Mouse (Mus musculus): ENCODE data around the gene Insig1. TPM values are rescaled to one million over a fixed set of nuclear protein-coding genes. Genes with fewer than 3 reads are reported as not detected.

The Insig1 gene
- polyA plus RNA-seq (2012; rRNA removed), result 115 and 125 TPM in 2 replicates

DNA sequence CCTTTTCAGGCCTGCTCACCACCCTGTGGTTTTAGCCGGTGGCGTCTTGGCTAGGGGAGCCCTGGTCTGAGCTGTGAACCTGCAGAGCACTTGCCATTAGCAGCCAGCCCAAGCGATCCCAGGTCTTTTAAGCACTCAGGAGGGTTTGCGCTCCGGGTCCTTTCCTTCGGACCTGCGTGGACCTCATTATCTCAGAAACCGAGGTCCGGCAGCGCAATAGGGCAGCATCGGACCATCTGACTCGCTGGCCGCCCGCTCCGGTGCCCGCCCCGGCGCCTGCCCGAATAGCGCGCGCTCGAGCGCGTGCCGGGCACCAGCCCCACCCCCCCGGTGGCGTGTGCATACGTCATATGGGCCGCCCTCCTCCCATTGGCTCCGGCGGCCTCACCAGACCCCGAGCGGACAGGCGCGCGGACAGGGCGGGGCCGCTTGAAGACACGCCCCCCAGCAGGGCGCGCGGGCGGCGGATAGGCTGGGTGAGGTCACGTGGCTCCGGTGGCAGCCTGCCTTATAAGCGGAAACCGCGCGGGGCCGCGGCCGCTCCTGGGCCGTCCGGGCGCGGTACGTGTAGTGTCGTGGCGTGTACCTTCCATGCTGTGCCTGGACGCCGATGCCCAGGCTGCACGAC lies at the start of gene Insig1:
Gene Insig1 (plus strand): TSS at position 536 of the 628 bp plus-strand sequence.
- no peaks in the 10 kb centered on the region for H3K27me3 ChIP-seq (ENCODE audit: control insufficient read depth, insufficient read depth, low read length)
- TF ChIP-seq POLR2A (IDR thresholded peaks at IDR 0.05; ENCODE audit: borderline replicate concordance, insufficient read depth, low read length) (peak; percentile 96), CTCF (IDR thresholded peaks at IDR 0.05; ENCODE audit: borderline replicate concordance, insufficient read depth, low read depth, low read length) (no peak)
- peak; percentile 99 for DNase-seq
- H3K4me1 ChIP-seq (ENCODE audit: control insufficient read depth, insufficient read depth, low read length), result peaks cover 20% of the 10 kb centered on the region
- under 1% methylated on average over 64 of the region's 64 CpGs for WGBS
- peak within 1 kb of the TSS; percentile 84 for H3K4me3 ChIP-seq (replicated peaks; ENCODE audit: insufficient read depth, low read depth, low read length)
- H3K27ac ChIP-seq (ENCODE audit: insufficient read depth, low read length), result peak within 1 kb of the TSS; percentile 95

DNA sequence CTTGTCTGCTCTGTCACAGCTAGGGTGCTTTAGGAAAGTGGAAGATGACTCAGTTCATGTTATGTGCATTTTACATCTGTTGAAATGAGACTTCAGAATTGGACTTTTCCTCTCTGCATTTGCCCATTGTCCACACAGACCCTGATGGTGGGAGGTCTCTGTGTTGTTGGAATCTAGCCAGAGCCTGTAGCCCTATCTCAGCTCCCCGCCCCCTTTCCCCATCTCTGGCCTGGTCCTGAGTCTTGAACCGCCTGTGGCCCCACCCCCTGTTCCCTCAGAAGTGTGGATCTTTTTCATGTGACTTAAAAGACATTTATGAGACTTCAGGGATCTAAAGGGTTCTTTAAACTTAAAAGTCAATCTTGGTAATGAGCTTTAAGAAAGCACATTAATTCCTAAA lies 47.7 kb upstream of the Insig1 start:
- 45% methylated on average over 2 of the region's 2 CpGs for WGBS
- TF ChIP-seq CTCF (IDR thresholded peaks at IDR 0.05; ENCODE audit: borderline replicate concordance, insufficient read depth, low read depth, low read length) (no peak), POLR2A (IDR thresholded peaks at IDR 0.05; ENCODE audit: borderline replicate concordance, insufficient read depth, low read length) (no peak)
- H3K4me3 ChIP-seq (replicated peaks; ENCODE audit: insufficient read depth, low read depth, low read length), result no peak overlapping the region
- H3K4me1 ChIP-seq (ENCODE audit: control insufficient read depth, insufficient read depth, low read length), result no peaks in the 10 kb centered on the region
- DNase-seq, result no peak
- no peaks in the 10 kb centered on the region for H3K27me3 ChIP-seq (ENCODE audit: control insufficient read depth, insufficient read depth, low read length)
- H3K27ac ChIP-seq (ENCODE audit: insufficient read depth, low read length), result no peak overlapping the region

DNA sequence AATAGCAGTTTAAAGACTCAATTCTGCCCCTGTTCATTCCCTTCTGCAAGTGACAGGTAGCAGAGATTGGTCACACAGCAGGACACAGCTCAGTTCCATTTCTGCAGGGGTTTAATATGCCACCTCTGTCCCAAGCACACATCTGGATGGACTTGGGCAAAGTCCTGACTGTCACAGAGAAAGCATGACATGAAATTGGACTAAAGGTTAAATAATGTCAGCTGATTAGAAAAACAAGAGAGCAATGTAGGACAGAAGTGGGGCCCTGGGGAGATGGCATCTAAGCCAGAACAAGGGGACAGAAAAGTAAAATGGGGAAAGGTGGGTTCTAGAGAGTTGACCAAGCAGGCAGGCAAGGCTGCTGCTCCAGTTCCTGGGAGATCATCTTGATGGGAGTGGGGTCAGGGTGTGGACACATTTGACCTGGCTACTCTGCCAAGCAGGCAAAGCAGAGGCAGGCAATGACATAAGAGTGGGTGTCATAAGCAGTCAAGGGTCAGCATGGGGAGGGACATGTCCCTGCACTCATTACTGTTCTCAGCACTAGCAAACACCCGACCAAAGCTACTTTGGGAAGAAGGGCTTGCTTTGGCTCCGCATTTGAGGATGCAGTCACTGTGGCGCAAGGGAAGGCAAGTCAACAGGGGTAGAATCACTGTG lies 39.5 kb upstream of the Insig1 start:
- TF ChIP-seq CTCF (IDR thresholded peaks at IDR 0.05; ENCODE audit: borderline replicate concordance, insufficient read depth, low read depth, low read length), result no peak
- no peak for TF ChIP-seq POLR2A (IDR thresholded peaks at IDR 0.05; ENCODE audit: borderline replicate concordance, insufficient read depth, low read length)
- Histone ChIP-seq H3K27ac (ENCODE audit: insufficient read depth, low read length) (no peak overlapping the region), H3K4me1 (ENCODE audit: control insufficient read depth, insufficient read depth, low read length) (no peaks in the 10 kb centered on the region), H3K4me3 (replicated peaks; ENCODE audit: insufficient read depth, low read depth, low read length) (no peak overlapping the region), H3K27me3 (ENCODE audit: control insufficient read depth, insufficient read depth, low read length) (no peaks in the 10 kb centered on the region)
- DNase-seq, result no peak
- WGBS, result 86% methylated on average over 3 of the region's 3 CpGs

DNA sequence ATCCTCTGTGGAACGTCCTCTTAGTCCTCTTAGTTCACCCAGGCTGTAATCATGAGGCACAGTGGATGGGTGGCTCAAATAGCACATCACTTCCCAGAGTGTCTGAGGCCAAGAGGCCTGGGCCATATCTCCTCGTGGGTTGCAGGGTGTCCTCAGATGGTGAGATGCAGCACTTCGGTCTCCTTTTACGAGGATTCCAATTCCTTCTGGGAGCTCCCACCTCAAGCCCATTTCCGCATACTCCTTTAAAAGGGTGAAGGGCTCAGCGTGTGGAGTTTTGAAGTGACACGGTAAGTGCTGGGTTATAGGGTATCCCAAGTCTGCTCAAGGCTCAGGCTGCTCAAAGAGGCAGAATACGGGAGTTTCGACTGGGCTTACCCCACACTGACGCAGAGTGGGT lies 38.3 kb upstream of the Insig1 start:
- Histone ChIP-seq H3K4me3 (replicated peaks; ENCODE audit: insufficient read depth, low read depth, low read length) (no peak overlapping the region), H3K4me1 (ENCODE audit: control insufficient read depth, insufficient read depth, low read length) (no peaks in the 10 kb centered on the region), H3K27ac (ENCODE audit: insufficient read depth, low read length) (no peak overlapping the region), H3K27me3 (ENCODE audit: control insufficient read depth, insufficient read depth, low read length) (no peaks in the 10 kb centered on the region)
- 87% methylated on average over 10 of the region's 10 CpGs for WGBS
- TF ChIP-seq POLR2A (IDR thresholded peaks at IDR 0.05; ENCODE audit: borderline replicate concordance, insufficient read depth, low read length) (no peak), CTCF (IDR thresholded peaks at IDR 0.05; ENCODE audit: borderline replicate concordance, insufficient read depth, low read depth, low read length) (no peak)
- DNase-seq, result no peak

DNA sequence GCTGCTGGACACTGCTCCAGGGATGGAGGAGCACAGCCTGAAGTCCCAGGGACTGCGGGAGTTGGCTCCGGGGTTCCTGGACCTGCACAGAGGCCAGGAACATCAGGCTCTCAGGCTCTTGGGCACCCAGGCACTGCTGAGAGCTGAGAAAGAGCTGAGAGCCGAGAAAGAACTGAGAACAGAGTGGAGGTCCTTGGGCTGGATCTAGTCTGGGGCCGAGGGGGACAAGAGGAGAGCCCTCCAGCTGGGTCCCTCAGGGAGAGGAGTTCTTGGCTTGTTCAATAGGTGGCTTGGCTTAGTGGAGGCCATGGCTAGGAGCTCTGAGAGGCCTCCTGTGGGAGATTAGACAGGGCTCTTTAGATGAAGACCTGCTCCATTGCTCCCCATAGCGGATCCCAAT lies 37.9 kb upstream of the Insig1 start:
- Histone ChIP-seq H3K27me3 (ENCODE audit: control insufficient read depth, insufficient read depth, low read length) (no peaks in the 10 kb centered on the region), H3K4me1 (ENCODE audit: control insufficient read depth, insufficient read depth, low read length) (no peaks in the 10 kb centered on the region), H3K4me3 (replicated peaks; ENCODE audit: insufficient read depth, low read depth, low read length) (no peak overlapping the region), H3K27ac (ENCODE audit: insufficient read depth, low read length) (no peak overlapping the region)
- TF ChIP-seq CTCF (IDR thresholded peaks at IDR 0.05; ENCODE audit: borderline replicate concordance, insufficient read depth, low read depth, low read length) (no peak), POLR2A (IDR thresholded peaks at IDR 0.05; ENCODE audit: borderline replicate concordance, insufficient read depth, low read length) (no peak)
- WGBS, result 83% methylated on average over 5 of the region's 5 CpGs
- no peak for DNase-seq

DNA sequence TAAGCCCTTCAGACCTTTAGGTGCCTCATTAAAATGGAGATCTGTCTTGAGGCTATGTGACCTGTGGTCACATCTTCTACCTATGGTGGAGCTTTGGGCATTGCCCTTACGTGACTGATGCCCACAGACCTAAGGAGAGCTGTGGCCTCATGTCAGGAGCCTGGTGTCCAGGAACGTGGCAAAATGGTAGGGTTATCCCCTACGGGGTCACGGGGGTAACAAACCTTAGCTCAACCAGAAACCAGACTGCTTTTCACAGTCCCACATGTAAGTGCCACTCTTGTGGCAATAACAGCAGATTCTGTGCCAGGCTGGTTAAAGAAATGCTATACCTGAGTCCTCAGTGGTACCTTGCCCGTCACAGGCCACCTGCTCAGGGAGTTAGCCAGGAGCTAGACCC lies 37.3 kb upstream of the Insig1 start:
- H3K27me3 ChIP-seq (ENCODE audit: control insufficient read depth, insufficient read depth, low read length), result no peaks in the 10 kb centered on the region
- WGBS, result 91% methylated on average over 5 of the region's 5 CpGs
- TF ChIP-seq POLR2A (IDR thresholded peaks at IDR 0.05; ENCODE audit: borderline replicate concordance, insufficient read depth, low read length) (no peak), CTCF (IDR thresholded peaks at IDR 0.05; ENCODE audit: borderline replicate concordance, insufficient read depth, low read depth, low read length) (no peak)
- DNase-seq, result no peak
- H3K4me1 ChIP-seq (ENCODE audit: control insufficient read depth, insufficient read depth, low read length), result no peaks in the 10 kb centered on the region
- no peak overlapping the region for H3K4me3 ChIP-seq (replicated peaks; ENCODE audit: insufficient read depth, low read depth, low read length)
- H3K27ac ChIP-seq (ENCODE audit: insufficient read depth, low read length), result no peak overlapping the region

DNA sequence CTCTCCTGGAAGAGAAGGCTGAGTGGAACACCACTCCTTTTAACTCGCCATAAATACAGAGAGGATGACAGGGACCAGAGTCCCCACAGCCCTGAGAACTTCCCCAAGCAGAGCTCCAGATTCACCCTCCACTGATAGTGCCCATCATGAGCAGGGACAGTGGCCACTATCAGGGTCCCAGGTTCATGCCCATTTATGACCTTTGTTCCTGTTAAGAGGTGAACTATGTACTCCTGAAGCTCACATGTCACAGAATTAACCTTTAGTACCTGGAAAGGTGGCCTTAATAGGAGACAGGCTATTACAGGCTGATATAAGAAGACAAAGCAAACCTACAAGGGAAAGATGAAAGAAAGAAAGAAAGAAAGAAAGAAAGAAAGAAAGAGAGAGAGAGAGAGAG lies 35.2 kb upstream of the Insig1 start:
- DNase-seq, result no peak
- no peak for TF ChIP-seq CTCF (IDR thresholded peaks at IDR 0.05; ENCODE audit: borderline replicate concordance, insufficient read depth, low read depth, low read length)
- TF ChIP-seq POLR2A (IDR thresholded peaks at IDR 0.05; ENCODE audit: borderline replicate concordance, insufficient read depth, low read length), result no peak

DNA sequence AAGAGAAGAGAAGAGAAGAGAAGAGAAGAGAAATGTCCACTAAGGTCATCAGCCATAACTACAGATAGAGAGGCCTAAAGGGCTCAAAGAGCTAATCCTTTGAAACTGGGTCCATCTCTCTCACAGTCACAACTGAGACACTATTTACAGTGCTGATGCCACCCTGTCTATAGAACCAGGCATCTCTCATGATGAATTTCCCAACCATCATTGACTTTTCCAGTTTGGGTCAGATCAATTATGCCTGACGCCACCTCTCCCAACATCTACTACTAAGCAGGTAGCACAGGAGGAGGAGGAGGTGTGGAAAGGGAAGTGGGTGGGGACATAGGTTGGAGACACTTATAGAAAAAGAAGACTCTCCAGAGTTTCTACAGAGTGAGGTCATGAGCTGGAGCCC lies 34.6 kb upstream of the Insig1 start:
- Histone ChIP-seq H3K27me3 (ENCODE audit: control insufficient read depth, insufficient read depth, low read length) (no peaks in the 10 kb centered on the region), H3K4me1 (ENCODE audit: control insufficient read depth, insufficient read depth, low read length) (no peaks in the 10 kb centered on the region), H3K27ac (ENCODE audit: insufficient read depth, low read length) (no peak overlapping the region), H3K4me3 (replicated peaks; ENCODE audit: insufficient read depth, low read depth, low read length) (no peak overlapping the region)
- WGBS, result 96% methylated on average over 1 of the region's 1 CpGs
- TF ChIP-seq CTCF (IDR thresholded peaks at IDR 0.05; ENCODE audit: borderline replicate concordance, insufficient read depth, low read depth, low read length) (no peak), POLR2A (IDR thresholded peaks at IDR 0.05; ENCODE audit: borderline replicate concordance, insufficient read depth, low read length) (no peak)
- DNase-seq, result no peak

More for the DNA sequence above, 35.2 kb upstream of the Insig1 start:
- Histone ChIP-seq H3K27me3 (ENCODE audit: control insufficient read depth, insufficient read depth, low read length) (no peaks in the 10 kb centered on the region), H3K4me3 (replicated peaks; ENCODE audit: insufficient read depth, low read depth, low read length) (no peak overlapping the region), H3K4me1 (ENCODE audit: control insufficient read depth, insufficient read depth, low read length) (no peaks in the 10 kb centered on the region), H3K27ac (ENCODE audit: insufficient read depth, low read length) (no peak overlapping the region)
- 81% methylated on average over 1 of the region's 1 CpGs for WGBS

All from cerebellum, adult 2 months (tissue).